Mouse (Mus musculus): ENCODE data around the gene Atp6ap1. TPM values are rescaled to one million over a fixed set of nuclear protein-coding genes. Genes with fewer than 3 reads are reported as not detected.
A peak's percentile ranks its signal among the peaks of the same experiment; 100 is the strongest.

Gene Atp6ap1
- total RNA-seq, 2 experiments from 2014 or later: 135 to 140 TPM

DNA sequence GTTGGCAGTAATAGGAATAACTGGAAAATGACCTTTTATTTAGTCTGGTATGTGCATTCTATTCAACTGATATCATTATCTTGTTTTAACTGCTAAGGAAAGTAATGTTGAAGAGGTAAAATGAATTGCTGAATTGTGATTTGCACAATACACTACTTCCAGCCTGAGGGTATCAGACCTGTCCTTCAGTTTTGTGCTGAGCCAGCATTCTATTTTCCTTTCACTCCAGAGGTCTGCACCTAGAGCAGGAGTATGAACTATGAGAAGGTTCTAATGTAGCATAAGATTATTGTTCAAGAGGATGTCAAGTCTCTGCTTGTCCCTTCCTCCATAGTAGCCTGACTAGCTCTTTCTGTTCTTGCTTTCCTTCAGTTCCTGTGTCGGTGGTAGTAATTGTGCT, 1.5 kb downstream of the Atp6ap1 start:
- no peak for DNase-seq (ENCODE audit: low spot score in 2 of 2)

DNA sequence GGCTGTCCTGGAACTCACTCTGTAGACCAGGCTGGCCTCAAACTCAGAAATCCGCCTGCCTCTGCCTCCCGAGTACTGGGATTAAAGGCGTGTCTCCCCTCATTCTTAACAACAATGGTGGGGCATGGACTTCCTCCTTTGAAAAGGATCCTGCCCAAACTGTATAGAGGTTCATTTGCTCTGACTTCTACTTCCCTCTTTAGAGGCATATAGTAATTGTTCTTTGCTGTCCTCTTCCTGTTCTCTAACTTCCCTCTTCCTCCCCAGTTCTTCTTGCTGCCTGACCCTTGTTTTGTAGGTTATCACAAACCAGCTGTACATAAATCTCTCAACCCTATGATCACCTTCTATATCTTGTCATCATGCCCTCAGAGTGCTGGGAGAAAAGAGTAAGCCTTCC, 2.8 kb downstream of the Atp6ap1 start:
- DNase-seq (ENCODE audit: low spot score in 2 of 2): no peak

DNA sequence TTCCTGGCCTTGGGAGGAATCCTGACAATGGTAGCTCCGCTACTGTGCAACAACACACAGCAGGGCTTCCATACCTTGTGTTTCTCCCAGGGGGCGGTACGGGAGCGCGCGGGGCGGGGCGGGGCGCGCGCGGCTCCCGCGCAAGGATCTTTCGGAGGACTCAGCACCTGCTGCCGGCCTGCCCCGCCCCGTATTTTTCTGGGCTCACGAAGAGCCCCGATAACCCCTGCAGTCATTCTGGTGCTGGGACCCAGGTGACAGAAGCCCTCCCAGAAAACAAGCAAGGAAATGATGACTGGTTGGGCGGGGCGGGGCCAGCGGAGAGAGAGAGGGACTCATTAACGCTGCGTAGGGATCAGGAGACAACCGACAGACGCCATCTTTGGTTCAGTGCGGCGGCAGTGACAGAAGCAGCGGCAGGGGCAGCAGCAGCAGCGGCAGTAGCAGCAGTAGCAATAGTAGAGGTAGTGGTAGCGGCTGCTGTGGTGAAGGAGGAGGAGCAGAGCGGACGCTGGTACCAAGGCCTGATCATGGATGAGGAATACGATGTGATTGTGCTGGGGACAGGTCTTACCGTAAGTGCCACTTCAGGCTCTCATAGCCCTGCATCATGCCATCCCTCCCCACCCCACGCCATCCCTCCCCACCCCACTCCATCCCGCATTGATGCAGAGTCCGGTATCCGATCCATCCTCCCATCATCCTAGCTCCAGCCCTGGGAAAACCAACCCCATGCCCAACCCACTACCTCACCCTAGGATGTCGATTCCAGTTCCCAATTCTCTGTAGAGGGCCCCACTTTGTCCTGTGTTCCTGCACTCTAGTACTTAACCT, 8.2 kb downstream of the Atp6ap1 start, which contains the start of gene Gdi1:
Gene Gdi1, plus strand, starts transcription at position 132 of the 834 bp plus-strand sequence.
- DNase-seq (ENCODE audit: low spot score in 2 of 2): peak; percentile 36 to 40

DNA sequence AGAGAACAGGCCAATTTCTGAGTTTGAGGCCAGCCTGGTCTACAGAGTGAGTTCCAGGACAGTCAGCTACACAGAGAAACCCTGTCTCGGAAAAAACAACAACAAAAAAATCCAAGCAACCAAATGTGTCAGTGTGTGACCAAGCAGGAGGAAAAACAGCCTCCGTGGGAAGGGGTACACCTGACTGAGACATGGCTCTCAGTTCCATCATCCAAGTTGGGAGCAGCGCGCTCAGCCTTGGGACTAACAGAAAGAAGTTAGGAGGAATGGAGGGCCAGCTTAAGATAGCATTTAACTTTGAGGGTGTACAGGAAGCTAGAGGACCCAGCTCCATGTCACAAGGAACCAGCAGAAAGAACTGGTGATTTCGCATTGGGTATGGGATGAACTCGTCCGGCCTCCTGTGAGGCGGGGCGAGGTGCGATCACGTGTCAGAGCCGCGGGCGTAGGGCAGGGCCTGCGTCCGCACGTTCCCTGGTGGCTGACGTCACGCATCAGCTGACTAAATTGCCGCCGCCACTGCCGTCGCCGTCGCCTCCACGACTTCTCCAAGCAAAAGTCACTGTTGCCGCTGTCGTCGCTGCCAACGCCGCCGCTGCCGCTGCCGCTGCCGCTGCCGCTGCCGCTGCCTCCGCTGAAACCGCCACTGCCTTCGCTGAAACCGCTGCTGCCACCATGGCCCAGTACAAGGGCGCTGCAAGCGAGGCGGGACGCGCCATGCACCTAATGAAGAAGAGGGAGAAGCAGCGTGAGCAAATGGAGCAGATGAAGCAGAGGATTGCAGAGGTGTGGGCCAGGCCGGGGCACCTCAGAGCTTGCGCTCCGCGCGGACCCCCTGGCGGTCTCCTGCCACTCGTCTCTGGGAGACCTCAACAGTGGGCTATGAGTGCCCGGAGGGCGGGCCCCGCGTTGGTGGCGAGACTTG, 15.9 kb downstream of the Atp6ap1 start, which contains the start of gene Fam50a:
Gene Fam50a, plus strand, starts transcription at position 494 of the 925 bp plus-strand sequence.
- DNase-seq (ENCODE audit: low spot score in 2 of 2): peak; percentile 49 to 62

- DNase-seq (ENCODE audit: low spot score in 2 of 2): peak; percentile 31 to 48
Observed at GRCm38 (mm10) chrX:74328725-74329161, 31.8 kb downstream of the Atp6ap1 start, which contains the start of gene Plxna3. Gene Plxna3 (plus strand): TSS chrX:74329066.

DNA sequence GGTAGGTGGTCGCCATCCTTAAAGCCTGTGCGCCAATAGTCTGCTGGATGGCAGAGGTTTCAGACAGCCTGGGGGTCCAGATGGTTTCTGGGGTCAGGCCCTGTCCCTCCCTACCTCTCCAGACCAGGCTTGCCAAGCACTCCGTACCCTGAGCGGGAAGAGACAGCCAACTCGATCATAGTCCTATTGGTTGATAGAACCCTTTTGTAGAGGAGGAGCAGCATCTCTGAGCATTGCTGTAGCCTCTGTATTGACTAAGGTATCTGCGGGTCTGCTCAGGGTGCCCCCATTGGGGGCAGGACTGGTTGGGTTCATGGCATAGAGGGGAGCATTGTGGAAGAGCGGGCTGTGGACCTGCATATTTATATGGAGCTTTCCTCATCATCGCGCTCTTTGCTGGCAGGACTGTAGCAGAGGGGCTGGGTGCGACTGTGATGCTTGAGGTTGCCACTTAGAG, 32.3 kb downstream of the Atp6ap1 start:
- DNase-seq (ENCODE audit: low spot score in 2 of 2): no peak

DNA sequence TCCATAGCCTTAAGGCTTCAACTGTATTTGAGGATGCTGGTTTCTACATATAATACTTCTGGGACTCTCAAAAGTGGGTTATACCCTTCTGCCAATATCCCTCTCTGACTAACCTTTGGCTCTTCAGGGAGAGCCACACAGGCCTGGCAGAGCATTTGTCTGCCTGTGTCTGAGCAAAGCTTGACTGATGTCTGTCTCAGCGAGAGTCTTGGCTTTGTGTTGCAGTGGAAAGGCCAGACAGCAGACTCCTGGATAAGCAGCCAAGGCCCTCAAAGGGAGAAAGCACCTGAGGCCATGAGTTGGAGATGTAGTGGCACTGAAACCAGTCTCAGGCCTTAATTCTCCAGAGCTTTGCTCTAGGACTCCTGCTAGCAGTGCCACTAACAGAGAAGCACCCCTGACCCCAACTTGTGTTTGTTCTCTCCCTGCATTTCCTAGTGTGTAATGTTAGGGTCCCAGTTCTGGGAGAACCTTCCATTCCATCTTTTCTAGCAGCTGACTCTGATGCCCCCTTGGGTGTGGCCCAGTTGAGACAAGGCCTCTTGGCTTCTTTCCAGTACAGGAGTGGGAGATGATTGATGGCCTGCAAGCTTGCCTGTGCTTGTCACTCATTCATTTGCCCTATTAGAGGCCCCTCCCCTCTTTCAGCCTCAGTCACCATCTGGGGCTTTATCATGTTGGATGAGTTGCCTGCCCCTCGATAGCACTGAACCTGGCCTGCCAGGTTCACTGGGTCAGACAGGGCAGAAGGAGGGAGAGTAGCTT, 33.5 kb downstream of the Atp6ap1 start:
- DNase-seq (ENCODE audit: low spot score in 2 of 2): no peak

DNA sequence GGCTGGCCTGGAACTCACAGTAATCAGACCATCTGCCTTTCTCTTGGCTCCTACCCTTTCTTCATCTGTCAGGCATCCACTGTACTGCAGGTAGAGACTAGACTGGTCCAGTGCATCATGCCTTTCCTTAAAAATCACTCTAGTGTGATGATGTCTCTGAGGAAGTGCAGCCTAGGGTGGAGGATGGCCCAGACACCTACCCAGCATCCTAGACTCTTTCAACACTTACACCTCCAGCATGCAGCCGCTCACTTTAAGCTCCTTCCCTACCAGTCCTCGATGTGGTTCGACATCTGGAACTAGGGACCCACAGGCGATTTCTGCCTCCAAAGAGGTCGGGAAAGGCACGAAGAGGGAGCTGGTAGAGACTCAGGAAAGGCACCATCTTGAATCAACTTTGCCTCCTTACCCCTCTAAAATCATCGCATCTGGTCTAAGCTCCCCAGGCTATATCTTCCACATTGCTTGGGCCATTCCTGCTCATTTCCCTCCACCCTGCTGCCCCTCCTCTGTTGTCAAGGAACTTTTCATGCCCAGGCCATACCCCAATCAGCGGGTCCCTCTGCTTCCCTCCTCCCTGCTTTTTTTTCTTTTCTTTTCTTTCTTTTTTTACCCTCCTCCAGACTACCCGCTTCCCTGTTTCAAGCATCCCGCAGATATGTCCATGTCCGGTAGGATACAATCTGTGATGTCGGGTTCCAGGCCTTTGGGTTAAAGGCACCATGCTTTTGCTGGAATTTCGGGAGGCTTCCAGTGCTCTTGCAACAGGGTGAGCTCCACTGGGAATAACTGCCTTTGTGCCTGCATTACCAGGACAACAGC, 56.0 kb downstream of the Atp6ap1 start:
- no peak for DNase-seq (ENCODE audit: low spot score in 2 of 2)

DNA sequence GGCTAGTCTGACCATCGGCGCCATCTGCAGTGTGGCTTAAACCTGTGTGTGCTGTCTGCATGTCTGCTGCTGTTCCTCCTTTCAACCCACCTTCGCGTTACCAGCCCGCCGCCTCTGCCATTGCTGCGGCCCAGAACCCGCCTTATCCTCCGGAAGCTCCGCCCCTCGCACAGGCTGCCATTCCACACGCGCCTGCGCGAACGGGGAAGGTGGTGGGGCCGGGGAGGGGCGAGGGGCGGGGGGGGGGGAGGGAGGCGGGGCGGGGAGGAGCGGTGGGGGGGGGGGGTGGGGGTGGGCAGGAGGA, 56.5 kb downstream of the Atp6ap1 start, which contains the start of gene Lage3:
Gene Lage3, minus strand, starts transcription at position 152 of the 304 bp plus-strand sequence.
- peak; percentile 35 to 46 for DNase-seq (ENCODE audit: low spot score in 2 of 2)

Small RNA genes lying within 50 kb of the gene (microRNA-seq; reads per million reads assigned to microRNA genes)
- not detected for gene Mir7091
- gene Mir7092: not detected

Other genes with a start within 250 kb of the Atp6ap1 start
- gene Opn1mw, start 169.6 kb upstream of the Atp6ap1 start, total RNA-seq (2021): not detected
- gene Mecp2, start 161.7 kb upstream of the Atp6ap1 start, total RNA-seq (2021): 10 to 100 TPM; 41.1 to 45.1 TPM
- not detected for gene Tex28, start 129.3 kb upstream of the Atp6ap1 start, total RNA-seq (2021)
- not detected for gene Tktl1, start 119.8 kb upstream of the Atp6ap1 start, total RNA-seq (2021)
- 100 to 1,000 TPM; 207 to 261 TPM for gene Flna, start 47.3 kb upstream of the Atp6ap1 start, total RNA-seq (2021)
- gene Emd, start 42.4 kb upstream of the Atp6ap1 start, total RNA-seq (2021): 10 to 100 TPM; 46.9 to 51.7 TPM
- 100 to 1,000 TPM; 472 to 522 TPM for gene Rpl10, start 26.3 kb upstream of the Atp6ap1 start, total RNA-seq (2021)
- gene Taz, start 15.2 kb upstream of the Atp6ap1 start, total RNA-seq (2021): 100 to 1,000 TPM in 1 of 2 experiments, 10 to 100 TPM in 1; 95.2 to 102 TPM
- 10 to 100 TPM; 13.5 to 16.4 TPM for gene Dnase1l1, start 14.8 kb upstream of the Atp6ap1 start, total RNA-seq (2021)
- gene Gdi1, start 7.9 kb downstream of the Atp6ap1 start, total RNA-seq (2021): 100 to 1,000 TPM; 153 to 190 TPM
- 10 to 100 TPM; 49.7 to 55.5 TPM for gene Fam50a, start 15.9 kb downstream of the Atp6ap1 start, total RNA-seq (2021)
- 10 to 100 TPM; 17.4 to 22.7 TPM for gene Plxna3, start 32.0 kb downstream of the Atp6ap1 start, total RNA-seq (2021)
- gene Lage3, start 56.5 kb downstream of the Atp6ap1 start, total RNA-seq (2021): 10 to 100 TPM; 64.0 to 74.8 TPM
- 10 to 100 TPM; 52.7 to 56.9 TPM for gene Ubl4a, start 76.1 kb downstream of the Atp6ap1 start, total RNA-seq (2021)
- 10 to 100 TPM; 13.7 to 17.5 TPM for gene Slc10a3, start 76.3 kb downstream of the Atp6ap1 start, total RNA-seq (2021)
- 10 to 100 TPM; 26.0 to 32.0 TPM for gene Fam3a, start 96.2 kb downstream of the Atp6ap1 start, total RNA-seq (2021)
- 10 to 100 TPM; 60.2 to 65.5 TPM for gene Ikbkg, start 96.2 kb downstream of the Atp6ap1 start, total RNA-seq (2021)
- 10 to 100 TPM; 84.9 to 86.2 TPM for gene G6pdx, start 132.1 kb downstream of the Atp6ap1 start, total RNA-seq (2021)
- gene Gm6880, start 184.3 kb downstream of the Atp6ap1 start, total RNA-seq (2021): not detected

All from adrenal gland, postnatal 4 days (tissue).